Mouse (Mus musculus) brain, adult 2 months (tissue): ENCODE data around the gene Pprc1.

ENCODE experiments used
- DNase-seq: peaks from one replicate; pipeline ENCODE4 v3.0.0; 2011; ENCODE audit warnings: low read depth, low spot score

The Pprc1 gene

DNA sequence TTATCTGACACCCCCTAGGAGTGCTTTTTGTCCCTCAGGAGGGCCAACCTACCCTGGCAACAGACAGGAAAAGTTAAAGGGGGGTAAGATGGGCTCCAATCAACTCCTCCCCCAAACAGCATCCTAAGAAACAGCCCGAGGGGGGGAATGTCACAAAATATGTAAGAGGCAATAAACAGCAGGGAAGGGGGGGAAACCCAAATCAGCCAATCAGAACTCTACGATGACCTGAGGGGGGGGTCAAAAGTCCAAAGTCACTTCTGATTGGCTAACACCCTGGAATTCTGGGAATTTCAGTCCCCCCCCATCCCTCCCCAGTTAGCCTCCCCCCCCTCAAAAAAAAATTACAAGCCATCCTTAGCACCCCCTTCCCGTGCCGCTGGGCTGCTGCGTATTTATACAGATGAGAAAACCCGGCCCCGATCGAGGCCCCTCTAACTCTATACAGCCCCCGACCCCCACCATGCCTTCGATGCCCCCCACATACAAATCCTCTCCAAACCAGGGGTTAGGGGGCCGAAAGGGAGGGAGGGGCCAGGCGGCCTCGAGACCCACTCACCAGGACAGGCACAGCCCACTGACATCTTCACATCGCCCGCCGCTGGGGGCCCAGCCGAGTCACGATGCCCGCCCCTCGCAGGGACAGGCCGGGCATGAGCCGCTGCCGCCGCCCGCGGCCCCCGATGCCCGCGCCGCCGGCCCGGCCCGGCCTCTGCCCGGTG is at the start of gene Pprc1:
Gene Pprc1 (plus strand): TSS at position 616 of the 722 bp plus-strand sequence.
- DNase-seq, result peak; percentile 89

DNA sequence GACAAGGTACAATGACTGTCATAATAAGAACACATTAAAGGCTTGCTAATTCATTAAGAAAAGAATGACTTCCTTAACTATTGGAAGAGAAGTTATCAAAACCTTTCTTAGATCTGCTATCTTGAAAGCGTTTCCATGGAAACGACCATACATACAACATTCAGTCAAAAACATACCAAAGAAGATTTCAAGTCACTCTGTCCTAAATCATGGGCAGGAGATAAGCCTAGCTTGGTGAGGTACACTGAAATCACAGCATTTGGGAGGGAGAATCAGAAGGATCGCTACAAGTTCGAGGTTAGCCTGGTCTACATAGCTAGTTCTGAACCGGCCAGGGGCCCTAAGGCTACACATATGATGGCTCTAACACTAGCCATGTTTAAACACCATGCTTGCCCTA is 47.3 kb upstream of the Pprc1 start:
- no peak for DNase-seq

DNA sequence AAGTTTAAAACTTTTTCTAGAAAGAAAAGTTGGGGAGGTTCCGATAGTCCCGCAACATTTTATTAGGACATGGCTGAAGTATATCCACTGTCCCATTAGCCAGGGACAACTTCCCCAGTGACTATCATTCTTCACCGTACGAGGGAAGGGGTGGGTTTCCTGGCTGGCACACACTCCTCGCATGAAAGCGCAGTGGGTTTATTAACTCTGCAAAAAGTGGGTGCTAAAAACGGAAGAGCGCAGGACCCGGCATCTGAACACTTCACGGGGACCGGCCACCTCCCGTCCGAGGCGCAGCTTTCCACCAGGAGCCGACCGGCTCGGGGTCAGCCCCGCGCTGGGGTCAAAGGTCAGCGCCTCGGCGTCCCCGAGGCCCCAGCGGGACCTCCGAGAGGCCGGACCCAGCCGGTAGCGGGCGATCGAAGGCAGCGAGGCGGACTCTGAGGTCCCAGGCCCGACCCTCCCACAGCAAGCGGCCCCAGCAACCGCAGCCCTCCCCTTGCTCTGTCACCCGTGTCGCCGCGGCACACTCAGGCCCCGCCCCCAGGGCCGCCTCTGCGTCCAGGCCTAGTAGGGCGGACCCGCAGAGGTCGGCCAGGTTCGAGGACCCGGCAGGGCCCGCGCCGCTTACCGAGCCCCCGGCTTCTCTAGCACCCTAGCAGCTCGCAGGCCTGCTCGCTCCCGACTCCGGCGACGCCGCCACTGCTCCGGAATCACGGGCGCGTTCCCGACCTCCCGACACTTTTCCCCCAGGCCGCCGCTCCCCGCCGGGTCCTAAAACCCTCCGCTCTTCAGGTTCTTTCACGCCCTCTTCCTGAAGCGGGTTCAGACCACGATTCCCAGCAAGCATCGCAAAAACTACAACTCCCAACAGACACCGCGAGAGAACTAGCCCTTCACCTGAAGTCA is 46.6 kb upstream of the Pprc1 start, which contains the start of gene Armh3:
Gene Armh3 (minus strand): TSS at position 704 of the 909 bp plus-strand sequence.
- DNase-seq, result peak; percentile 99

DNA sequence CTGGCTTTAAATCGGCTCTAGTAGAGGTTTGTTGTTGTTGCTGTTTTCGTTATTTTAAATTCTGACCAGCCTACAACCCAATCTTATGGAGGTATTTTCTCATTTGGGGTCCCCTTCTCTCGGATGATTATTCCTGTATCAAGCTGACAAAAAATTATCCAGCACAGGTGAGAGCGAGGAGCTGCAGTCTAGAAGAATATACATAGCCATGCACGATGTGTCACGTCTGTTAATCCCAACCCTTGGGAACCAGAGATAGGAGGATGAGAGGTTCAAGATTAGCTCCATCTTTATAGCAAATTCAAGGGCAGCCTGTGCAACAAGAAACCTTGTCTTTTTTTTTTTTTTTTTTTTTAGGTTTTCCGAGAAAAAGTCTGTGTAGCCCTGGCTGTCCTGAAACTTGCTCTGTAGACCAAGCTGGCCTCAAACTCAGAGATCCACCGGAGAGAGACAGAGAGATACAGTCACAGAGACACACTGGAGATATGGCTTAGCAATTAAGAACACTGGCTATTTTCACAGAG is 45.9 kb upstream of the Pprc1 start:
- no peak for DNase-seq

DNA sequence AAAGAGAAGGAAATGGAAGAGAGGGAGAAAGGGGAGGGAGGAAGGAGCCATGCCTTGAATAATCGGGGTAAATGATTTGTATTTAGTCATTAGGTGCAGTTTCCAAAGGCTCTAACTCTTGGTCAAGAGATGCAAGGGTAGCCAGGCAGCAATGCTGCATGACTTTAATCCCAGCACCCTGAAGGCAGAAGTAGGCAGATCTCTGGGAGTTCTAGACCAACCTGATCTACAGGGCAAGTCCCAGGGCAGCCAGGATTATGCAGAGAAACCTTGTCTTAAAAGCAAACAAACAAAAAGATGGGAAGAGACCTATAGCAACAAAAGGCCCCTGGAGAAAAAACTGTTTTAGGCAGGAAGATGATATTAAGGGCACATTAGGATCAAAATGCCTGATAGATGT is 45.3 kb upstream of the Pprc1 start:
- no peak for DNase-seq

DNA sequence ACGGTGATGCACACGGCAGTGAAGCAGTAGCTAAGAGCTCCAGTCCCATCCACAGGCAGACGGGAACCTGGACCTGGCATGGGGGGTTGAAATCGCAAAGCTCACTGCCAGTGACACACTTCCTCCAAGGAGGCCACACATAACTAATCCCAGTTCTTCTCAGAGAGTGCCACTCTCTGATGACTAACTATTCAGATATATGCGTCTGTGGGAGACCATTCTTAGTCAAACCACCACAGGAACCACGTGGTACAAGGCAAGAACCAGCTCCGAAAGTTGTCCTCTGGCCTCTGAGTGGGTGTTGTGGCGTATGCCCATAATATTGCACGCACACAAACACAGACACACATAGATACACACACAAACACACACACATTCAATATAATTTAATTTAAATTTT is 42.4 kb upstream of the Pprc1 start:
- no peak for DNase-seq

DNA sequence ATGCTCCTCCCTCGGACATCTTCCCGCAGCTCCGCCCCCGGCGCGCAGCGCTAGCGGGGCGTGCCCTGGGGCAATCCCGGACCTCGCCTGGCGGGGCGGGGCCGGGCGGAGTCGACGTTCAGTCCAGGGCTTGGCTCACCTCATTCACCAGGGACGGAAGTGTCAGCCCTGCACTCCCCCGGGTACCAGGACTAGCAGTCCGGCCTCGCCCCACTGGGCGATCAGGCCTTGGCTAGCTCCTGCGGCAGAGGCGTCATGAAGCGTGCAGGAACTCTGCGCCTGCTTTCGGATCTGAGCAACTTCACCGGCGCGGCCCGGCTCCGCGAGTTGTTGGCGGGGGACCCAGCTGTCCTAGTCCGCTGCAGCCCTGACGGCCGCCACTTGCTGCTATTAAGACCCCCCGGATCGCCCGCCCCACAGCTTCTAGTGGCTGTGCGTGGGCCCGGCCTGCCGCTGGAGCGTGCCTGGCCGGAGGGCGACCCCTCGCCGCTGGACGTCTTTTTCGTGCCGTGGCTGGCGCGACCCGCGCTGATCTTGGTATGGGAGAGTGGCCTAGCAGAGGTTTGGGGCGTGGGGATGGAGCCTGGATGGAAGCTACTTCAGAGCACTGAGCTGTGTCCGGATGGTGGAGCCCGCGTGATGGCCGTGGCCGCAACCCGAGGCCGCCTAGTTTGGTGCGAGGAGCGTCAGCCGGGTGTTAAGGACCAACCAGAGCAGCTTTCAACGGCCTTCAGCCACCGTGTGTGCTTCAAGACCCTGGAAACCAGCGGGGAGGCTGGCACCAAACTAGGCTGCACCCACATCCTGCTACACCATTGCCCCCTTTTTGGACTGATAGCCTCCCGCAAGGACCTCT is 41.1 kb upstream of the Pprc1 start, which contains the start of gene Hps6:
Gene Hps6 (plus strand): TSS at position 138 of the 856 bp plus-strand sequence.
- DNase-seq, result peak; percentile 88

DNA sequence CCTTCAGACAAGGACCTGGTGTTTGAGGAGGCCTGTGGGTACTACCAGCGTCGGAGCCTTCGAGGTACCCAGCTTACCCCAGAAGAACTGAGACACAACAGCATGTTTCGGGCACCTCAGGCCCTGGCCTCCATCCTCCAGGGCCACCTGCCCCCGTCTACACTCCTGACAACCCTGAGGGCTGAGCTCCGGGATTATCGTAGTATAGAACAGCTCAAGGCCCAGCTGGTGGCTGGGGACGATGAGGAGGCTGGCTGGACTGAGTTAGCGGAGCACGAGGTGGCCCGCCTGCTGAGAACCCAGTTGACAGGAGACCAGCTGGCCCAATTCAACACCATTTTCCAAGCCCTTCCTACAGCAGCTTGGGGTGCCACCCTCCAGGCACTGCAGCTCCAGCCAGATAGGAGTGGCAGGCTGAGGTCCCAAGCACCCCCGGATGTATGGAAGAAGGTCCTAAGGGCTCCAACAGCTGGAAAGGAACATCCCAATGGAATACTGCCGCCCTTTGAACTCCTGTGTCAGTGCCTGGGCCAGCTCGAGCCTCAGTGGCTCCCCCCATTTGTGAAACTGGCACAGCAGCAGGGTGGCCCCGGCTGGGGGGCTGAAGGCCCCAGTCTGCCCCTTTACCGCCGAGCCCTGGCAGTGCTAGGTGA is 39.7 kb upstream of the Pprc1 start:
- no peak for DNase-seq

DNA sequence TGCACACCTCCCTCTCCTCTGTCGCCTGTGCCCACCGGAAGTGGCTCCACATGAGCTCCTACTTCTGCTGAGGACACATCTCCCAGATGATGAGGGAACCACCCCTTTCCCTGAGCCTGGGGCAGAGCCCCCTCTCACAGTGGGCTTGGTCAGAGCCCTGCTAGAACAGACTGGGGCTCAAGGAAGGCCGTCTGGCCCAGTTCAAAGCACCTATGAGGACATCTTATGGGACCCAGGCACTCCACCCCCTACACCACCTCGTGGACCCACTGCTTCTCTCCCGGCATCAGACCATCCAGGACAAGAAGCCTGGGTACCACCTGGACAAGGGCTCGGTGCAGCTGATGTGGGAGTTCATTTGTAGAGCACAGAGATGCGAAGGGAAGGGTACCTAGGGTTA is 39.0 kb upstream of the Pprc1 start:
- no peak for DNase-seq

DNA sequence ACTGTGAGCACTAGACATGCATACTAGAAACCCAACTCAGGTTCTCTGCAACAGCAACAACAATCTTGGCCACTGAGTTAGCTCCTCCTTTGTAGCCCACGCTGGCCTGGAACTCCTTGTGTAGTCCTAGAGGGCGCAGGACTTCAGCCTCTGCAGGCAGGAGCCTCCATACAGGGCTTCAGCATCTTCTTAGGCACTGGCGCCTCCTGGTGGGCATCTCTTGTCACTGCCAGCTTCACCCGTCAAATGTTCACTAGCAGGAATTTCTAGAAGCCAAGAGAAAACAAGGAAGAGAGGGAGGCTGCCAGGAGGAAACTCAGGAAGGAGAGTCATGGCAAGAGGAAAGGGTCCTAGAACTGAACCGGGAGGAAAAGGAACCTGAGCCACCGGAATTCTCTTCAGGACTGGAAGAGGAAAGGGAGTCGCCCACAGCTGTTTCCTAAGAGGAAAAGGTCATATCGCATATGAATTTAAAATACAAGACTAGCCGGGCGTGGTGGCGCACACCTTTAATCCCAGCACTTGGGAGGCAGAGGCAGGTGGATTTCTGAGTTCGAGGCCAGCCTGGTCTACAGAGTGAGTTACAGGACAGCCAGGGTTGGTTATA is 30.0 kb upstream of the Pprc1 start:
- peak; percentile 94 for DNase-seq

DNA sequence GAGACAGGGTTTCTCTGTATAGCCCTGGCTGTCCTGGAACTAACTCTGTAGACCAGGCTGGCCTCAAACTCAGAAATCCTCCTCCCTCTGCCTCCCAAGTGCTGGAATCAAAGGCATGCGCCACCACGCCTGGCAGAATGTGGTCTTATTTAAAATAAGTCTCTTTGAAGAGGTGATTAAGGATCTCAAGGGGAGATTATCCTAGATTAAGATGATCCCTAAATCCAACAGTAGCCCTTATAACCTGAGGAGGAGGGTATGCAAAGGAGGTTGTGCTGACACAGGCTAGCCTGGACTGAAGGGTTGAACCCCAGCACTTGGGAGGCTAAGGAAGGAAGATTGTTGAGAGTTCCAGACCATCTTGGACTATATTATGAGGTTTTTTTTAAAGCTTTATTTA is 28.7 kb upstream of the Pprc1 start:
- no peak for DNase-seq

DNA sequence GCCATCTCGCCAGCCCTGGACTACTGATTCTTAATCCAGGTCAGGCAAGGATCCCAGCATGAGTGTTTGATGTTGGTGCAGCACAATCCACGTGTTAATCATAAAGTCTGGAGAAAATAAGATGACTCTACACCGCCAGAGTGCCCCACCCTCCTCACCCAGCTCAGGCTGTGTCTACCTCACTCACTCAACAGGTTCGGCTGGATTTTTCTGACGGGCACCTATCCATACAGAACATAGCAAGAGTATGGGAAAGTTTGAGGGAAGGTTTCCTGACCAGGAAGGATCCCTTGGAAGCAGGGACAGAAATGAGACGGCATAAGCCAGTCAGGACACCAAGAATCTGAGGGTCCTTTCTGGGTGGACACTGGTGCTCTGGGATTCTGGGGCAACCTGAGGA is 19.7 kb upstream of the Pprc1 start:
- DNase-seq, result no peak

DNA sequence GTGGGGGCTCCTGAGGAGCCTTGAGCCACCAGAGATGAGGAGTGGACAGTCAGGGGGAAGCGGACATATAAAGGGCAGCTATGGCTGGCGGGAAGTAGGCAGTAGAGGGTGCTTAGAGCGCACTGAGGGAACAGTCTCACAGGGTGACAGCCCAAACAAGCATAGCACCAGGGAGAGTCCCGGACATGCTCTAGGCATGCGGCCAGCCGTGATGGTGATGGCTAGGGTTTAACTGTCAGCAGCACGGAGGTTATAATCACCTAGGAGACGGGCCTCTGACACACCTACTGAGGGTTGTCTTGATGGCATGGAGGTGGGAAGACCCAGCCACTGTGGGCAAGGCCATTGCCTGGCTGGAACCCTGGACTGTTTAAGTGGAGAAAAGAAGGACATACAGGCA is 18.1 kb upstream of the Pprc1 start:
- DNase-seq, result no peak

DNA sequence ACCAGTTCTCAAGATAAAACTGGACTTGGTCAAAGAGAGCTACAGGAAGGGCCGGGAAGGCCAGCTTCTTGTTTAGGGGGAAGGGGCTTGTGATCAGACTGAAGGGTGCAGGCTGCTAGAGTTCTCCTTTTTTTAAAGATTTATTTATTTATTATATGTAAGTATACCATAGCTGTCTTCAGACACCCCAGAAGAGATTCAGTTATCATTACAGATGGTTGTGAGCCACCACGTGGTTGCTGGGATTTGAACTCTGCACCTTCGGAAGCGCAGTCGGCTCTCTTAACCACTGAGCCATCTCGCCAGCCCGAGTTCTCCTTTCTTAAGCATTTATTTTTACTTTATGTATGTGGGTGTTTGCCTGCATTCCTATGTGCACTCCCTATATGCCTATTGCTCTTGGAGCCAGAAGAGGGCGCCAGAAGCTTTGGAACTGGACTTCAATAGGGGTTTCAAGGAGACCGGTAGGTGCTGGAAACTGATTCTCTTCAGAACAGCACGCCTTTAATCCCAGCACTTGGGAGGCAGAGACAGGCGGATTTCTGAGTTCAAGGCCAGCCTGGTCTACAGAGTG is 15.9 kb upstream of the Pprc1 start:
- DNase-seq, result no peak

DNA sequence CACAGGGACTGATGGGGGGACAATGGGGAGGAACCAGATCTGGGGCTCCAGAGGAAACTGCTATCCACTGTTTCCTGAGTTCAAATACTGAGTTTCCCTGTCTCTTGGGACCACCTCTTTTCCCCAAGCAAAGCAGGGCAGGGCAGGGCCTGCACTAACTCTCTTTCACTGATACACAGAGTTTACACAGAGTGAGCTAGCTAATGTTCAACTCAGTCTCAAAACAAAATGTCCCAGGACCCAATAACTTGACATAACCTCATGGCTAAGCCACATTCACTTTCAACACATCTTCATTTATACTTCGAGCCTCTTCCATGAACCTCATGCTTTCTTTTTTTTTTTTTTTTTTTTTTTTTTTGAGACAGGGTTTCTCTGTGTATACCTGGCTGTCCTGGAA is 15.0 kb upstream of the Pprc1 start:
- no peak for DNase-seq

DNA sequence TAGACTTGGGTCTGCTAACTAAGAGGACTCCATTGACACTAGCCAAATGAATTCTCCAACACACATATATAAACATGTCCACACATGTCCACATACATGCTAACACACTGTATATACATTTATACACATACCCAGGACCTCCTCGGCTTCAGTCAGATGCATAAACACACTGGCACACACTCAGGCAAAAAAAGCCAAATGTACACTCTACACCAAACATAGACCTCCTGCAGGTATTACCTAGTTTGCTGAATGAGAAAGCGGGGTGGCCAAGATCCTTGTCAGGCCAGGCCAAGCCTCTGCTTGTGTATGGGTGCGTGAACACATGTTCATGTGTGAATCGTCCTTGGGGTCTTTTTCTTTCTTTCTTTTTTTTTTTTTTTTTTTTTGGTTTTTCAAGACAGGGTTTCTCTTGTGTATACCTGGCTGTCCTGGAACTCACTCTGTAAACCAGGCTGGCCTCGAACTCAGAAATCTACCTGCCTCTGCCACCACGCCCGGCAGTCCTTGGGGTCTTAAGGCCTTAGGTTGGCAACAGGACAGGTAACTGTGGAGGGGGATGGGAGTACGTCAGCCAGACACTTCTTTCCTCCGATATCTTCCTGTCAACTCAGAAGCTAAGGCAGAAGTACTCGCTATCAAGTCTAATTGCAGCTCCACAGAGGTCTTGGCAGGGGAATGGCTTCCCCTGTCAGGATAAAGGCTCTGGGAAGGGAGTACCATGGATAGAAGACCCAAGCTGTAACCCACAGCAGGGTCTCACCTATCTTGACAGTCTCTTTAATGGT is 14.3 kb upstream of the Pprc1 start:
- DNase-seq, result no peak

DNA sequence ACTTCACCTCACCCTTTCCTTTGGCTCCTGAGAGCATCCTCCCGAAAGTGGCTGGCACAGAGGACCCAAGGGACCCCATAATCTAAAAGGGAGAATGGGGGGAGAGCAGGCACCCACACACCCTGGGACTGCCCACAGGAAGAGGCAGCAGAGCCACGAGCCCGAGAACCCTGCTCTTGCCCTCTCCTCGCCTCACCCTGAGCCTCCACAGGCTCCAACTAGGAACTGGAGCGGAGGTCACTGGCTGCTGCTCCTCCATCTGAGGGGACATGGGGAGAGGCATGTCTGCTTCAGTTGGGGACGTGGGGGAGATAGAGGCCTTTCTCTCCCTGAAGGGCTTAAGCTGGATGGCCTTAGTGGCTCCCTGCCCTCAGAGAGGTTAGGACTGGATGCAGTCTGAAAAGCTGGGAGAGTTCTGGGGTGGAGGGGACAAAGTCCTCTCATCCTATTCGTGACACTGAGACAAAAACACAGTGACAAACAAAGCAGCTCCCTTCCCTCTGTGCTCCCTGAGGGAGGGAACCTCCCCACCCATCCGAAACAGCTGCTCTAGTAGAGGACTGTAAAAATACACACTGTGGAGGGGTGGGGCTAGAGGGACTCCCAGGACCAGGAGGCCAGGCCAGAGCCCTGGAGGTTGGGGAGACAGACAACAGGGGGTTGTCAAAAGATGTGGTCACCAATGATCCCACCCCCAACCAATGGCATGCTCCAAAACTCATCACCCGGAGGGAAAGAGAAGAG is 12.8 kb upstream of the Pprc1 start:
- DNase-seq, result no peak

DNA sequence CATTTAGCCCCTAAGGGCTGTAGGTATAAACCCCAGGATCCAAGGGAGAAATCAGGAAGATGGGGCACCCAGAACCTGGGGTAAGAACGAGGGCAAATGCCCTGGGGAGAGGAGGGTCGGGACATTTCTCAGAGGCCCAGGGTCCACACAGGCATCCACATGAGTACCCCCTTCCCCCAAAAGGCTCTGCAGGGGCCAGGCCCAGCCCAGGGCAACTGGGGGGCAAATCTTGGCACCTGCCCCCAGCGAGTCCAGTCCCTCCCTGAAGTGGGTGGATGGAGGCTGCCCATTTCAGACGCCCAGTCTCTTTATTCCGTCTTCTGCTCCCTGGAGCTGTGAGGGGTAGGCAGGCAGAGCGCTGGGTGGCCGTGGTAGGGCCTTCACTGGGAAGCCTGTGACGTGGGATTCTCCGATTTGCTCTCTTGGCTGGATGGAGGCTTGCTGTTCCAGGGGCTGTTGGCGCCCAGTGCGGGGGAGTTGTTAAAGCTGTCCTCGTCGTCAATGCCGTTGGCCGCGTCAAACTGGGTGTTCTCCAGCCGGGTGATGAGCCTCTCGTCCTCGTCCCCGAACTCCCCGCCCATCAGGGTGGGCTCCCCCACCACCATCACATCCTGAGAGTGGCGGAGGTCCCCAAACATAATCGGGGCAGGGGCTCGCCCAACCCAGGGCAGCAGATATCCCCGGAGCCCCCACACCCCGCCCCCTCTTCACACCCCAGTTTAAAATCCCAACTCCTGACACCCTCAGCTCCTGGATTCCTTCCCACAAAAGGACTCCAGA is 11.8 kb upstream of the Pprc1 start:
- DNase-seq, result peak; percentile 58
